7 mouse cellular contexts compared by ENCODE assay signal in genomic region chr7:133636738-133637352, GRCm38 (mm10). TPM values are rescaled to one million over a fixed set of nuclear protein-coding genes. Genes with fewer than 3 reads are reported as not detected.
DNase-seq lines count a peak whose midpoint lies in the region; ATAC-seq and TF ChIP-seq lines count a peak whose summit lies in the region.

No protein-coding gene starts in this region.

- H3K4me1 ChIP-seq in embryonic facial prominence, embryonic 11.5 days (ENCODE audit: control insufficient read depth, insufficient read depth, low read length): no peaks in the 10 kb centered on the region; the same call in 1 of the 2 replicates
- no peaks in the 10 kb centered on the region; the same call in 1 of the 2 replicates for H3K4me1 ChIP-seq in kidney, adult 2 months (ENCODE audit: control insufficient read depth, insufficient read depth, low read length)
- peaks cover 26% of the 10 kb centered on the region for H3K4me1 ChIP-seq in limb, embryonic 12.5 days (replicated peaks)
- H3K4me1 ChIP-seq in midbrain, embryonic 15.5 days: peaks cover 14% of the 10 kb centered on the region
- H3K4me1 ChIP-seq in spleen, adult 2 months (ENCODE audit: control insufficient read depth, insufficient read depth, insufficient read length): no peaks in the 10 kb centered on the region

- DNase-seq in adrenal gland, postnatal 14 days: peak; percentile 92
- DNase-seq in embryonic facial prominence, embryonic 11.5 days (ENCODE audit: low spot score): peak; percentile 90
- peak; percentile 86 to 95 for DNase-seq in heart, adult 18-20 months
- DNase-seq in kidney, adult 2 months: peak; percentile 92
- peak; percentile 77 to 84 for DNase-seq in spleen, adult 2 months (ENCODE audit: low read depth in 1 of 2, low spot score in 2 of 2)

- peak overlapping the region; percentile 80 for H3K4me2 ChIP-seq in embryonic facial prominence, embryonic 11.5 days (ENCODE audit: low read depth, low read length)
- peak overlapping the region; percentile 89 for H3K4me2 ChIP-seq in limb, embryonic 12.5 days
- H3K4me2 ChIP-seq in midbrain, embryonic 15.5 days: peak overlapping the region; percentile 87

- H3K9me3 ChIP-seq in embryonic facial prominence, embryonic 11.5 days (replicated peaks; ENCODE audit: control insufficient read depth, low read length): no peaks in the 10 kb centered on the region
- H3K9me3 ChIP-seq in limb, embryonic 12.5 days: no peaks in the 10 kb centered on the region
- no peaks in the 10 kb centered on the region for H3K9me3 ChIP-seq in midbrain, embryonic 15.5 days

- WGBS in embryonic facial prominence, embryonic 11.5 days: 2% methylated on average over 21 of the region's 21 CpGs
- 1% methylated on average over 21 of the region's 21 CpGs for WGBS in kidney, adult 2 months
- 2% methylated on average over 21 of the region's 21 CpGs for WGBS in limb, embryonic 12.5 days
- 2% methylated on average over 21 of the region's 21 CpGs for WGBS in midbrain, embryonic 15.5 days
- WGBS in spleen, adult 2 months: 2% methylated on average over 21 of the region's 21 CpGs

- no peaks in the 10 kb centered on the region for H3K36me3 ChIP-seq in embryonic facial prominence, embryonic 11.5 days (replicated peaks; ENCODE audit: control insufficient read depth, insufficient read depth, low read depth, low read length)
- H3K36me3 ChIP-seq in kidney, adult 2 months (ENCODE audit: control insufficient read depth, insufficient read depth, low read length): peaks cover 6% of the 10 kb centered on the region
- peaks cover 23% of the 10 kb centered on the region for H3K36me3 ChIP-seq in limb, embryonic 12.5 days
- peaks cover 8% of the 10 kb centered on the region for H3K36me3 ChIP-seq in midbrain, embryonic 15.5 days (replicated peaks)
- peaks cover 6% of the 10 kb centered on the region for H3K36me3 ChIP-seq in spleen, adult 2 months (ENCODE audit: control insufficient read depth, insufficient read depth, low read length)

- no peak for TF ChIP-seq POLR2A in kidney, adult 2 months (IDR thresholded peaks at IDR 0.05; ENCODE audit: low read depth, low read length)
- TF ChIP-seq POLR2A in spleen, adult 2 months (IDR thresholded peaks at IDR 0.05; ENCODE audit: low read depth, low read length): no peak

- peak overlapping the region; percentile 90 for H3K9ac ChIP-seq in embryonic facial prominence, embryonic 11.5 days (replicated peaks; ENCODE audit: low read length)
- peak overlapping the region; percentile 71 for H3K9ac ChIP-seq in limb, embryonic 12.5 days (replicated peaks)
- H3K9ac ChIP-seq in midbrain, embryonic 15.5 days: peak overlapping the region; percentile 79

- peak; percentile 81 for TF ChIP-seq CTCF in kidney, adult 2 months (conservative IDR thresholded peaks at IDR 0.05; ENCODE audit: insufficient read depth, insufficient read length, low read depth, low read length)
- peak; percentile 54; the same call in 1 of the 2 replicates for TF ChIP-seq CTCF in spleen, adult 2 months (IDR thresholded peaks at IDR 0.05; ENCODE audit: extremely low read depth, insufficient read depth, insufficient read length, insufficient replicate concordance)

- ATAC-seq in embryonic facial prominence, embryonic 11.5 days (replicated peaks; ENCODE audit: insufficient number of reproducible peaks, low FRiP score, low TSS enrichment, low read depth): peak; percentile 40
- no peak; the same call in 1 of the 2 replicates for ATAC-seq in limb, embryonic 12.5 days (ENCODE audit: insufficient number of reproducible peaks, insufficient read depth, low FRiP score, low TSS enrichment, low read depth)
- peak; percentile 57 for ATAC-seq in midbrain, embryonic 15.5 days (replicated peaks)

- no peaks in the 10 kb centered on the region for H3K27me3 ChIP-seq in embryonic facial prominence, embryonic 11.5 days (ENCODE audit: control insufficient read depth, insufficient read depth, low read length)
- H3K27me3 ChIP-seq in kidney, adult 2 months (replicated peaks; ENCODE audit: control insufficient read depth, insufficient read depth, low read length): no peaks in the 10 kb centered on the region
- H3K27me3 ChIP-seq in limb, embryonic 12.5 days: no peaks in the 10 kb centered on the region; the same call in 1 of the 2 replicates
- no peaks in the 10 kb centered on the region for H3K27me3 ChIP-seq in midbrain, embryonic 15.5 days (replicated peaks)
- no peaks in the 10 kb centered on the region for H3K27me3 ChIP-seq in spleen, adult 2 months (ENCODE audit: control insufficient read depth, insufficient read depth, low read length)

- peak overlapping the region; percentile 94 for H3K4me3 ChIP-seq in embryonic facial prominence, embryonic 11.5 days (ENCODE audit: low read depth, low read length)
- peak overlapping the region; percentile 61 for H3K4me3 ChIP-seq in kidney, adult 2 months (ENCODE audit: insufficient read depth, low read depth, low read length)
- H3K4me3 ChIP-seq in limb, embryonic 12.5 days (replicated peaks): peak overlapping the region; percentile 90
- H3K4me3 ChIP-seq in midbrain, embryonic 15.5 days: peak overlapping the region; percentile 87
- peak overlapping the region; percentile 94 for H3K4me3 ChIP-seq in spleen, adult 2 months (ENCODE audit: extremely low read depth, insufficient read depth, insufficient read length)

- H3K27ac ChIP-seq in embryonic facial prominence, embryonic 11.5 days (replicated peaks; ENCODE audit: low read depth, low read length): peak overlapping the region; percentile 85
- H3K27ac ChIP-seq in kidney, adult 2 months (ENCODE audit: insufficient read depth, low read depth, low read length): peak overlapping the region; percentile 50
- H3K27ac ChIP-seq in limb, embryonic 12.5 days: peak overlapping the region; percentile 92
- peak overlapping the region; percentile 92 for H3K27ac ChIP-seq in midbrain, embryonic 15.5 days
- H3K27ac ChIP-seq in spleen, adult 2 months (ENCODE audit: insufficient read depth, low read length): peak overlapping the region; percentile 82

RNA-seq across cellular contexts. Expression of gene Edrf1, which starts 0.5 kb away (rescaled TPM):
- total RNA-seq in adrenal gland, postnatal 14 days (2021): 16.0 TPM in 2 replicates
- 29.2 and 37.2 TPM in 2 replicates for polyA plus RNA-seq in embryonic facial prominence, embryonic 11.5 days (2014; fragmentation: Nextera tagmentation; extraction: Ambion mirVana)
- total RNA-seq in heart, adult 18-20 months (2021): 10 to 100 TPM; 12.1 to 14.0 TPM
- polyA plus RNA-seq in kidney, adult 2 months (2012; rRNA removed): 9.0 and 12.4 TPM in 2 replicates
- 30.4 TPM in 2 replicates for polyA plus RNA-seq in limb, embryonic 12.5 days (2016; fragmentation: Nextera tagmentation; extraction: Ambion mirVana)
- polyA plus RNA-seq in midbrain, embryonic 15.5 days (2015; fragmentation: Nextera tagmentation; extraction: Ambion mirVana): 20.4 and 20.5 TPM in 2 replicates
- polyA plus RNA-seq in spleen, adult 2 months (2012; rRNA removed): 7.7 and 10.9 TPM in 2 replicates

RNA-seq across cellular contexts. Expression of gene Tex36, which starts 34.9 kb away (rescaled TPM):
- not detected in 2 replicates for total RNA-seq in adrenal gland, postnatal 14 days (2021)
- not detected in 2 replicates for polyA plus RNA-seq in embryonic facial prominence, embryonic 11.5 days (2014; fragmentation: Nextera tagmentation; extraction: Ambion mirVana)
- not detected for total RNA-seq in heart, adult 18-20 months (2021)
- polyA plus RNA-seq in kidney, adult 2 months (2012; rRNA removed): not detected in 2 replicates
- polyA plus RNA-seq in limb, embryonic 12.5 days (2016; fragmentation: Nextera tagmentation; extraction: Ambion mirVana): not detected in 2 replicates
- 0.18 TPM in 1 of 2 replicates, not detected in the other for polyA plus RNA-seq in midbrain, embryonic 15.5 days (2015; fragmentation: Nextera tagmentation; extraction: Ambion mirVana)
- polyA plus RNA-seq in spleen, adult 2 months (2012; rRNA removed): not detected in 2 replicates

RNA-seq across cellular contexts. Expression of gene Mmp21, which starts 43.0 kb away (rescaled TPM):
- total RNA-seq in adrenal gland, postnatal 14 days (2021): not detected in 2 replicates
- 0.13 and 0.14 TPM in 2 replicates for polyA plus RNA-seq in embryonic facial prominence, embryonic 11.5 days (2014; fragmentation: Nextera tagmentation; extraction: Ambion mirVana)
- total RNA-seq in heart, adult 18-20 months (2021): not detected
- polyA plus RNA-seq in kidney, adult 2 months (2012; rRNA removed): not detected in 2 replicates
- polyA plus RNA-seq in limb, embryonic 12.5 days (2016; fragmentation: Nextera tagmentation; extraction: Ambion mirVana): not detected in 2 replicates
- 0.14 TPM in 2 replicates for polyA plus RNA-seq in midbrain, embryonic 15.5 days (2015; fragmentation: Nextera tagmentation; extraction: Ambion mirVana)
- 0.07 TPM in 1 of 2 replicates, not detected in the other for polyA plus RNA-seq in spleen, adult 2 months (2012; rRNA removed)
